Mouse (Mus musculus): Measurements from ENCODE around the gene Ppara. TPM values are rescaled to one million over a fixed set of nuclear protein-coding genes. Genes with fewer than 3 reads are reported as not detected.

Ppara gene
- total RNA-seq, 4 experiments from 2014 or later, result 50.2 to 79.0 (median 59.5) TPM

DNA sequence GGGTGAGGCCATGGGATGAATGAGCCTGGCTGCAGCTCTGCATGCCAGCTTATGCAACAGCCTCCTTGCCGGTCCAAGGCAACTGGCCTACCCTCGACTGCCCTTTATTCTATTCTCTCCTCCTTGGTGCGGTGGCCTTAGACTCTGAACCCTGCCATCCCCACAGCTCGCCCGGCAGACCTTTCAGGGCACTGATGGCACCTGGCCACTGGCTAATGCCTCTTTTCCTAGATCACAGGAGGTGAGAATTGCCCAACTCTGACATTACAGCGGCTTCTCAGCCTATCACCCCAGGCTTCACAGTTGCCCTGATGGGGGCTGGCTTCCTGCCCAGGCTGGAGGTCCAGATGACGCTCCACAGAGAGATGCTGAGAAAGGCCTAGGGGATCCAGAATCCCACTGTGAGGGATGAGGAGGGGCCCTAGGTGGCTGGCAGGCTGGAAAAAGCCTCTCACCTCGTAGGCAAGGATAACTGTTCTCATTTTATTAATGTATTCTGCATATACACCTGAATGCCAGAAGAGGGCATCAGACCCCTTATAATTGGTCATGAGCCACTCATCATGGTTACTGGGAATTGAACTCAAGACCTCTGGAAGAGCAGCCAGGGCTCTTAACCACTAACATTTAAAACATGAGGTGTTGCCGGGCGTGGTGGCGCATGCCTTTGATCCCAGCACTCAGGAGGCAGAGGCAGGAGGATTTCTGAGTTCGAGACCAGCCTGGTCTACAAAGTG is 117.0 kb downstream of the Ppara start:
- DNase-seq (ENCODE audit: low spot score), result no peak

Small RNA genes lying within 50 kb of the gene (microRNA-seq; reads per million reads assigned to microRNA genes)
- gene Mirlet7b (85,329 reads per million, percentile 99 among the genes with 10 or more reads in this experiment), gene Mirlet7c-2 (1,778 reads per million, percentile 86 among the genes with 10 or more reads in this experiment)

Other genes starting within 250 kb of the Ppara start
- not detected for gene 7530416G11Rik, start 231.8 kb upstream of the Ppara start, total RNA-seq (2022)
- under 1 TPM in 3 of 4 experiments, not detected in 1; 0.06 to 0.19 (median 0.14) TPM for gene Wnt7b, start 152.5 kb upstream of the Ppara start, total RNA-seq (2022)
- gene Cdpf1, start 76.7 kb downstream of the Ppara start, total RNA-seq (2022), result 10 to 100 TPM; 27.1 to 38.5 (median 31.0) TPM
- gene Pkdrej, start 86.8 kb downstream of the Ppara start, total RNA-seq (2022), result 1 to 10 TPM; 3.1 to 5.4 (median 4.6) TPM
- 10 to 100 TPM; 17.9 to 22.2 (median 19.6) TPM for gene Ttc38, start 97.3 kb downstream of the Ppara start, total RNA-seq (2022)
- under 1 TPM; 0.19 to 0.52 (median 0.29) TPM for gene Gtse1, start 124.8 kb downstream of the Ppara start, total RNA-seq (2022)
- 10 to 100 TPM; 12.6 to 23.9 (median 18.2) TPM for gene Trmu, start 144.3 kb downstream of the Ppara start, total RNA-seq (2022)